Mouse (Mus musculus) hematopoietic stem cell, adult 5-6 weeks (primary cell): Measurements from ENCODE around the gene Gm5485. TPM values are rescaled to one million over a fixed set of nuclear protein-coding genes. Genes with fewer than 3 reads are reported as not detected.

Experiments used
- ATAC-seq, 2 experiments: fragments of 125-278 bp in 1 of 2; replicated peaks in 1 of 2; 2 replicates each; pipeline ENCODE4 v1.8.0; 2016 to 2017; ENCODE audit warnings: inconsistent platforms in 2 of 2, mild to moderate bottlenecking in 2 of 2, moderate number of reproducible peaks in 2 of 2, low read depth in 1 of 2, moderate TSS enrichment in 1 of 2; ENCODE audit not compliant: low FRiP score in 2 of 2, poor library complexity in 2 of 2, severe bottlenecking in 2 of 2, insufficient read depth in 1 of 2, low TSS enrichment in 1 of 2
- total RNA-seq: library from RNA; stranded (forward); fragments of 172-1452, 232-1000 nt; gene quantifications from 2 replicates; pipeline ENCODE4 v1.2.3, GENCODE M21; 2017

Gm5485 gene
- total RNA-seq, 1 experiment from 2014 or later, result not detected

DNA sequence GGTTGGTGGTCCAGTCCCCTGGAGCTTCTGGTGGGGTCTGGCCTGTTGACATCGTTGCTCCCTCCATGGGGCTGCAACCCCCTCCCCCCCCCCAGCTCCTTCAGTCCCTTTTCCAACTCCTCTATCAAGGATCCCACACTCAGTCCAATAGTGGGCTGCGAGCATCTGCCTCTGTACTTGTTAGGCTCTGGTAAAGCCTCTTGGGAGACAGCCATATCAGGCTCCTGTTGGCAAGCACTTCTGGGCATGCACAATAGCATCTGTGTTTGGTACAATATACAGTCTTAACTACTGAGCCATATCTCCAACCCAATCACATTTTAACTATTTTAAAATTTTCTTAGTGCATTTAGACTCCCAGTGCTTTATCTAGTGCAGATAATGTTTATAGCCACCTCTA is 25.2 kb downstream of the Gm5485 start:
- ATAC-seq, result no peak

DNA sequence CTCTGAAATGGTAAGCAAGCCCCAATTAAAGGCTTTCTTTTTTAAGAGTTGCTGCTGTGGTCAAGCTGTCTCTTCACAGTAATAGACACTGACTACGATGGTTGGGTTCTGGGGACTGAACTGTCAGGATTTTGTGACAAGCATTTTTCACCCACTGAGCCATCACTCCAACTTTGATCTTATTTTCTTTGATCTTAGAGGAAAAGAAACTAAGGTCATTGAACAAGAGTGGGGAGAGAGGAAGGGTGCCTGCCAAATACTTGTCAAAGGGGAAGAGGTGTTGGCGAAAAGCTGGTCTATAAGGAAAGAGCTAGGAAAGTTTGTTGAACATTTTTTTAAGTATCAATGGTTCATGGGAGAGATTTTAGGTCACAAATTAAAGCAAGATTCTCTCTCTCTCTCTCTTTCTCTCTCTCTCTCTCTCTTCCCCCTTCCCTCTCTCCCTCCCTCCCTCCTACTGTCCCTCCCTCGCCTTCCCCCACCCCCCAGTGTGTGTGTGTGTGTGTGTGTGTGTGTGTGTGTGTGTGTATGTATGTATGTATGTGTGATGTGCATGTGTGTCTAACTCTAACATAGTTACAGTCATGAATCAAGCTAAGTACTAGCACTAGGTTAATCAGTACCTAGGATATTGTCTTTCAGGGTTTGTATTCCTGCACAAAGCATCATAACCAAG is 28.5 kb downstream of the Gm5485 start:
- no peak for ATAC-seq

DNA sequence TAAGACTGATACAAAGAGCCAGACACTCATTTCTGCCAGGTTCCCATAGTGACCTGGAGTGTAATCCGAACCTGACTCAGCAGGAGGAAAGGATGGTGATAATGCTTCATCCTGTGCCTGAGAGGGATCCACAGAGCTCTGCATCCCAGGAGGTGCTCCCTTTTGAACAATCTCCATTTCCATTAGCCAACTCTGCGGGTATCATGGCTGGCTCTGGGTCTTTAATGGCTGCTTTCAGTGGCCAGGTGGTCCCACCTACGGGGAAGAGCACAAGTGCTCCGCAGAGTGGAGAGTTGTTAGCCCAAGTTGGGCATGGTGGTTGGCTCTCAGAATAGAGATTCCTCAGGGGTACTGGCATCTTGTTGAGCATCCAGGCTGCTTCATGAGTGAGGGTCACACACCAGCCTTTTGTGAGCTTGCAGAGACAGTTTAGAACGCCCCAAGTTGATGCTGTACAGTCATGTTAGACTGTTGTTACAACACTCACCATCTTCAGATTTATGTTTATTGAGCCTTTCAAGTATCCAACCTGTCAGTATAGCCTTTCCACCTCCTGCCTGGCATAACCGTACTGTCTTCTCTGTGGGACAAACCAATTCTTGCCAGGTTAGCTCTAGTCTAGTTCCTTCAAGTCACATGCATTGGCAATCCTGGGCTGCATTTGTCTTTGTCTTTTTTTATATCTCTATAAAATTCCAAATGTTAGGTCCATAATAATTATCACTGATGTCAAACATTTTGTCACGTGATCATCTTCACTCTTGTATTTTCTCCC is 38.3 kb downstream of the Gm5485 start:
- ATAC-seq, result no peak

DNA sequence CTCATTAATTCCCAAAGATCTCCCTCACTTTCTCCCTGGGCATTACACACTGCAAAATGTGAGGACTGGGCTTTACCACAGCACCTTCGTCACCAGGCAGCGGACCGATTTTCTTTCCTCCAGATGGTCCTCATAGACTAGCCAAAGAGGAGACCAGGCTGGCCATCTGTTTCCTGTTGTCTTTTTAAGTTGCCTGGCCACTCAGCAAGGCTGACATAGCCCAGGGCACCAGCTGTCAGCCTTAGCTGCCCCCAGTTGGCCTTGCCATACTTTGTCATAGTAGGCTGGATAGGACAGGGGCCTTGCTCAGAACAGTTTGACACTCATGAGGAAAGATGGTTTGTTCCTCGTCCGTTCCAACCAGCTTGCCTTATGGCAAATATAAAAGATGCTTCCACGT is 39.8 kb downstream of the Gm5485 start:
- ATAC-seq, result no peak

DNA sequence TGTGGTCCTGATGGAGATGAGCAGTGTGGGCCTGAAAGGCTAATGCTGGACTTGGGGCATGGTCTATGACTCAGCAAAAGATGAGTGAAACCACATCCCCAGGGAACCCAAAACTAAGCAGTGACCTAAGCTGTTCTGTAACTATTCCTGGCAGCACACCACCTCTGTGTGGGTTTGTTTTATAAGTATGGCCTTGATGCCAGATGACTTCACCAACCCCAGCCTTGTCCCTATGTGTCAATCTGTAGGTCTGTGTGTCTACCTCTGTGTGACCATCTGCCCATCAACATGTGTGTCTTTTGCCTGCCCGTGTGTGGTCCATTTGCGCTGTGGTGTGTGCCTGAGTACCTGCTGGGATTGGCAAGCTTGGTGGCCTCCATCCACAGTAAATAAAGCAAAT is 44.1 kb downstream of the Gm5485 start:
- peak in 1 of 2 experiments; percentile 64; a peak in 2 of 4 replicates for ATAC-seq

DNA sequence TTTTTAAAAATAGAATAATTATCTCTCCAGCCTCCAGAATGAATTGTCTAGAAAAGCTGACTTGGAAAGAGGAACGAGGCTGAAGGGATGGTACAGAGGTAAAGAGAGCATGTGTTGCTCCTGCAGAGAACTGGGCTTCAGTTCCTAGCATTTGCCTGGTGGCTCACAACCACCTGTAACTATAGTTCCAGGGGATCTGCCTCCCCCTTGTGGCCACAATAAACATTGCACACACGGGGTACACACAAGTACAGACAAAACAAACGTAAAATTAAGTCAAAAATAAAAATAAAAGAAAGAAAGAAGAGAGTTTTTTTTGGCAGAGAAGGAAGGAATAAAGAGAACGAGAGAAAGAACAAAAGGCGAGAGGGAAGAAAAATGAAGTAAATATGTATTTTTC is 45.4 kb downstream of the Gm5485 start:
- no peak for ATAC-seq

DNA sequence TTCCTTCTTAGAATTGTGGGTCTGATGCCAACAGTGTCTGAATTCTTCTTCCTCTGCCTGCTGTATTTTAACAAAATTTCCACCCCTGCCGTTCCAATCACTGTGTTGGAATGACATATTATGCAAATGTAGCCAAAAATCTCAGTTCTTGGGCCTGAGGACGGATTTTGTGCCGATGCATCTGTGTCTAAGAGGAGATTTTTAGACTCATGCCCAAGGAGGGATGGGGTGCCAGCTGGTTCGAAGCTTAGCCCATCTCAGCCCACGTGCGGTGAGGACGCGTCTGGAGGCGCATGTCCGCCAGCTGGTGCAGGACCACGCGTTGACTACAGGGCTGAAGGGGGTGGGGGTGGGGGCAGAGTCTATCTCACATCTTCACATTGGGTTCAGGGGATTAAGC is 51.3 kb downstream of the Gm5485 start:
- no peak for ATAC-seq

DNA sequence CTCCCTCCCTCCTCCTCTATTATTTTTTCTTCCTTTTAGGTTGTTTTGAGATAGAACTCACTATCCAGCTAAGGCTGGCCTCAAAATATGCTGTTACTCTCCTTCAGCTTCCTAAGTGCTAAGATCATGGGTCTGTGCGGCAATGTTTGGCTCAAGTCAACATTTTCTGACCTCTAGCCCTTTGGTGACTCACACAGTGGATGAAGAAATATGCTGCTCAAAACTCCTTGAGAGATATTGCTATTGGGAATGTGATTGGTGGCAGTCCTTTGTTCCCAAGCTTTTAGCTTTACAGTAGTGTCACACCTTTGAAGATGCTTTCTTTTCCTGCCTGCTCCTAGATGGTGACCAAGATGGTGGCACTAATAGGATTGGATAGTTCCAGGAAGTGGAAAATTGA is 55.8 kb downstream of the Gm5485 start:
- ATAC-seq, result no peak

DNA sequence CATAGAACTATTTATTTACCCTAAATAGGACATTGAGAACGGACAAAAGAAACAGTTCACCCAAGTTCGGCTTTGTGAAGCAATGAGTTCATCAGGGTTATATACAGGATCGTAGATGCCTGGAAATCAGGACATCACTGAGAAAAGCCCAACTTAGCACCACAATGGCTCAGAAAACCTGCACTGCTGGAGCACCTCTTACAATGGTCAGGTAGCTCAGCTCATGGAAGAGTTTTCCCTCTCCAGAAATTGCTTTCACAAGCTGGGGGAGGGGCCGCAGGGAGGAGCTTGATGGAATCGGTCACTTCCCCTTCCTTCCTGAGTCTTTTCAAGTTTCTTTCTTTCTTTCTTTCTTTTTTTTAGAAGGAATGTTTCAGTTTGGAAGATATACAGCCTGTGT is 56.5 kb downstream of the Gm5485 start:
- no peak for ATAC-seq

Other genes with a start within 250 kb of the Gm5485 start
- not detected in 2 replicates for gene Dppa4, start 128.7 kb downstream of the Gm5485 start, total RNA-seq
- gene Dppa2, start 108.5 kb downstream of the Gm5485 start, total RNA-seq, result not detected in 2 replicates
- gene Morc1, start 18.8 kb upstream of the Gm5485 start, total RNA-seq, result not detected in 2 replicates